14 mouse cellular contexts compared by ENCODE assay signal in genomic region chr12:36670164-36670908, GRCm38 (mm10).
DNase-seq lines count a peak whose midpoint lies in the region; ATAC-seq and TF ChIP-seq lines count a peak whose summit lies in the region.
"Had no signal": no experiment of that assay in that cellular context is flagged by ENCODE, and none has a peak within 500 bp of the region (broad histone marks: within the 10 kb centered on the region; RNA-seq: fewer than 3 reads in every experiment).

No protein-coding gene starts in this region.

- no peak overlapping the region for H3K27ac ChIP-seq in heart, embryonic 15.5 days
- H3K27ac ChIP-seq in neural tube, embryonic 12.5 days = no peak overlapping the region
- no peak overlapping the region for H3K27ac ChIP-seq in hindbrain, postnatal 0 days
- H3K27ac ChIP-seq: heart, embryonic 13.5 days; macrophage; stomach, postnatal 0 days had no signal

- ATAC-seq in heart, embryonic 15.5 days (replicated peaks; ENCODE audit: insufficient number of reproducible peaks, insufficient read depth, low FRiP score, low read depth) = 0 out of 2 replicates have a peak, but pooled peaks have one; percentile 10
- peak; percentile 51 for ATAC-seq in neural tube, embryonic 12.5 days (ENCODE audit: low FRiP score, low read depth)
- ATAC-seq in hindbrain, postnatal 0 days = peak; percentile 53; the same call in 1 of the 2 replicates
- no peak for ATAC-seq in activated CD4-positive, CD25-positive, alpha-beta regulatory T cell, adult 4 months

- H3K9me3 ChIP-seq in heart, embryonic 15.5 days (replicated peaks) = no peaks in the 10 kb centered on the region
- H3K9me3 ChIP-seq in neural tube, embryonic 12.5 days = no peaks in the 10 kb centered on the region
- H3K9me3 ChIP-seq in hindbrain, postnatal 0 days (ENCODE audit: low read length) = no peaks in the 10 kb centered on the region
- H3K9me3 ChIP-seq: heart, embryonic 13.5 days had no signal

- H3K4me2 ChIP-seq in heart, embryonic 15.5 days = no peak overlapping the region
- no peak overlapping the region for H3K4me2 ChIP-seq in neural tube, embryonic 12.5 days (replicated peaks)
- no peak overlapping the region for H3K4me2 ChIP-seq in hindbrain, postnatal 0 days (ENCODE audit: low read depth, low read length)
- H3K4me2 ChIP-seq: heart, embryonic 13.5 days had no signal

- no peaks in the 10 kb centered on the region for H3K27me3 ChIP-seq in heart, embryonic 15.5 days
- no peaks in the 10 kb centered on the region for H3K27me3 ChIP-seq in neural tube, embryonic 12.5 days (replicated peaks)
- H3K27me3 ChIP-seq in hindbrain, postnatal 0 days (ENCODE audit: insufficient read depth, low read length) = no peaks in the 10 kb centered on the region
- H3K27me3 ChIP-seq: heart, embryonic 13.5 days had no signal

- H3K9ac ChIP-seq in heart, embryonic 15.5 days = no peak overlapping the region
- H3K9ac ChIP-seq in neural tube, embryonic 12.5 days = no peak overlapping the region
- no peak overlapping the region for H3K9ac ChIP-seq in hindbrain, postnatal 0 days (replicated peaks; ENCODE audit: low read length)
- H3K9ac ChIP-seq: heart, embryonic 13.5 days had no signal

- TF ChIP-seq CTCF in hindbrain, postnatal 0 days (IDR thresholded peaks at IDR 0.05; ENCODE audit: low read depth) = peak; percentile 42

- H3K36me3 ChIP-seq in heart, embryonic 15.5 days = no peaks in the 10 kb centered on the region
- no peaks in the 10 kb centered on the region for H3K36me3 ChIP-seq in neural tube, embryonic 12.5 days
- no peaks in the 10 kb centered on the region for H3K36me3 ChIP-seq in hindbrain, postnatal 0 days (ENCODE audit: insufficient read depth, low read length)
- H3K36me3 ChIP-seq: heart, embryonic 13.5 days had no signal

- H3K4me3 ChIP-seq in heart, embryonic 15.5 days = no peak overlapping the region
- no peak overlapping the region for H3K4me3 ChIP-seq in neural tube, embryonic 12.5 days
- no peak overlapping the region for H3K4me3 ChIP-seq in hindbrain, postnatal 0 days (ENCODE audit: low read length)
- H3K4me3 ChIP-seq: heart, embryonic 13.5 days had no signal

- no peak for DNase-seq in heart, postnatal 4 days
- DNase-seq in neural tube, embryonic 10.5 days (ENCODE audit: extremely low spot score, low spot score) = no peak
- no peak for DNase-seq in hindbrain, postnatal 0 days (ENCODE audit: low spot score)
- no peak for DNase-seq in frontal cortex, postnatal 25 days (ENCODE audit: low spot score in 2 of 2)
- no peak for DNase-seq in cerebellum, postnatal 4 days (ENCODE audit: low spot score in 2 of 2)
- DNase-seq: adrenal gland, postnatal 36 days; gastrocnemius, postnatal 10 days; kidney, adult 11 months had no signal

- WGBS in heart, embryonic 15.5 days = 69% methylated on average over 5 of the region's 5 CpGs
- 76% methylated on average over 5 of the region's 5 CpGs for WGBS in neural tube, embryonic 12.5 days
- WGBS in hindbrain, postnatal 0 days = 79% methylated on average over 5 of the region's 5 CpGs

- H3K4me1 ChIP-seq in heart, embryonic 15.5 days (replicated peaks) = no peaks in the 10 kb centered on the region
- no peaks in the 10 kb centered on the region for H3K4me1 ChIP-seq in neural tube, embryonic 12.5 days
- H3K4me1 ChIP-seq in hindbrain, postnatal 0 days (ENCODE audit: insufficient read depth, low read length) = no peaks in the 10 kb centered on the region
